Mouse (Mus musculus): ENCODE results near the gene Add2.

Add2 gene

DNA sequence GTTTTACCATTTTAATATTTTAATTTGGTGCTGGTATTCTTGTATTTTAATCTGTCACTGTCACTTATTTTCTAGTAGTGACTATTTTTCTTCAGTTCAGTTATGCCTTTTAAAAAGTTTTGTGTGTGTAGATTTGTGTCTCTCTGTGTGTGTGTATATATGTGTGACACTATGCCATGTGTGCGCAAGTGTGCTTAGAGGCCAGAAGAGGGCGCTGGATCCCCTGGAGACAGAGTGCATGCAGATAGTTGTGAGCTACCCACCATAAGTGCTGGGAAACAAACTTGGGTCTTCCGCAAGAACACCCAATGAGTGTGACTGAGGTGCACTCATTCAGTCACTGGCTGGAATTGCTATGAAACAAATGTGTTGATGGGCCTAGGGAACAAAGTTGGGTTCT, 107.7 kb downstream of the Add2 start:
- no peak for DNase-seq (ENCODE audit: extremely low spot score, low spot score)

- no peak for DNase-seq (ENCODE audit: extremely low spot score, low spot score)
Observed at GRCm38 (mm10) chr6:86141284-86141683, 112.8 kb downstream of the Add2 start.

DNA sequence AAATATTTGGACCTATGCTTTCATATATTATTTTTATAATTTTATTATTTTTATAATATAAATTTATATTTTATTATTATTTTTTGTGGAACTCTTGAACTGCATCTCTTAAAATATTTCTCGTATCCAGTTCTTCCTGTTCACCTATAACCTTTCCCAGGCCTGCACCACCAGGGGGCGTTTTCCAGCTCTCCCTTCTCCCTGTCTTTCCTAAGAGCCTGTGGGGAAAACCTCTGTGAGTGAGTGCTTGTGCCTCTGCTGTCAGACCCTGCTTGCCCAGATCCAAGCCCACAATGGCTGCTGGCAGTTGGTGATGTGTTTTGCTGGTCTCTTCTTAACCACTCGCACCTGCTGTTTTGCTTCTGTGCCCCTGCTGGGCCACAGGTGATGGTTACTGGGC, 113.3 kb downstream of the Add2 start:
- DNase-seq (ENCODE audit: extremely low spot score, low spot score): peak; percentile 78

- no peak for DNase-seq (ENCODE audit: extremely low spot score, low spot score)
Observed at GRCm38 (mm10) chr6:86144986-86145385, 116.5 kb downstream of the Add2 start.

- DNase-seq (ENCODE audit: extremely low spot score, low spot score): no peak
Observed at GRCm38 (mm10) chr6:86148518-86148917, 120.0 kb downstream of the Add2 start.

DNA sequence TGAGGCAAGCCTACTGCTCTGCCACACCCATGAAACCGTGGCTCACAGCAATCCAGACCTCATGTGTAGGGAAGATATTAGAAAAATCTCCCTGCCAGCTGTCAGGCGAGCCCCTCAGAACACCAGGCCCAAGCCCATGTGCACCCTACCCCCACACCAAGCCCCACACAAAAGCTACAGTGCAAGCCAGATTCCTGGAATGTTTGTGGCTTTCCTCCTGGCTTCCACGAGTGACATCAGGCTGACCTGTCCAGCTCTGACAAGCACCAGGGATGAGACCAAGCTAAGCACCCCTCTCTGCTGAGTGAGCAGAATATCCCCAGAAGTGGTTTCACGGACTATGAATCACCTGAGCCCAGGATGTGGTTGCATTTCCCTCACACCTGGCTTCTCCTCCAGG, 120.5 kb downstream of the Add2 start:
- DNase-seq (ENCODE audit: extremely low spot score, low spot score): no peak

DNA sequence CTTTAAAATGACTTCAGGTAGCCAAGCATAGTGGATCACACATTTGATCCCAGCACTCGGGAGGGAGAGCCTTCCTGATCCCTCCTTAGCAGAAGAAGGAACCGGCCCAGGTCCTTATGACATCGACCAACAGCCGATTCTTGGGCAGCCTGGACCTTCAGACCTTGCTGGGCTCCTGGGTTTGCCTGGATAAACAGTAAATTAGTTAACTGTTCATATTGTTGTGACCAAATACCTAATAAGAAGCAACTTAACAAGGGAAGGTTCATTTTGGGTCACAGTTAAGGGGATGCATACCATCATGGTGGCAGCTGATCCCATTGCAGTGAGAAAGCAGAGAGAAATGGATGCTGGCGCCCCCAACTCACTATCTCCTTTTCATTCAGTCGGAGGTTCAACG, 124.2 kb downstream of the Add2 start:
- DNase-seq (ENCODE audit: extremely low spot score, low spot score): no peak

DNA sequence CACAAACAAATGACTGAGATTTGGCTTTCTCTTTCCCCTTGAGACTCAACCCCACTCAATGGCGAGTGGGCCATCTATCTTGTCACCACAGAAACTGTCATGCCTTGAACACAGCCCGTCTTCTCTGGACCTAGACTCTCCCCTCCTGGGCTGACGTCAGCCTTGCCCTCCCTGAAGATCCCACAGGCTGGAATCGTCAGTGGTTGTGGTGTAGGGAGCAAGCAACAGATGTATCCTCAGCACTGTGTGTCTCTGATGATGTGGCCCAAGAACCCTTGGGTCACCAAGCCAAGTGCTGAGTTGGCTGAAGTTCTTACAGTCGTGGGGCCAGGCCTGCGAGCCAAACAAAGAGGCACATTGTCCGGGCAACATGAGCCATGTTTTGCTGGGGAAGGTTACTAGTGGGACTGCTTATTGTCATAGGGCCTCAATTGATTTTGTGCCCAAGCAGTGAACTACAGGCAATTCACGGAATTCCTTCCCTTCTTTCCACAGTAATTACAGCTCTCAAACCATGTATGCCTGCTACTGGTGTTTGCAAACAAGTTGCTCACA, 125.0 kb downstream of the Add2 start:
- no peak for DNase-seq (ENCODE audit: extremely low spot score, low spot score)

DNA sequence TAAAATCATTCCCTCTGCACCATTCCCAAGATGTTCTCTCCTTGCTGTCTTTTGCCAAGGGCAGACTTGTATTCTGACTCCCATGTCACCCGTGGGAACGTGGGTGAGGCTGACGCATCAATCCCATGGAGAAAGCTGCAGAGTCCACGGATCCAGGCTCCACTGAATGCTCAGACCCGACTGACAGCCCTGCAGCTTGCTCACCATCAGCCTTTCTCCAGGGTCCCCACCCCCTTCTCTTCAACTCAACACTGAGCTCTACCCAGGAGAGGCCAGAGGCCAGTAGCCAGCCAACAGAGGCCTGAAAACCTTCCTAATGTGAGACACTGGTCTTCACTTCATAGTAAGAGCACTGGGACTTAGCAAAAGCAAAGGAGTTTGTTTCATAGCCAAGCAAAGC, 125.5 kb downstream of the Add2 start:
- DNase-seq (ENCODE audit: extremely low spot score, low spot score): no peak

DNA sequence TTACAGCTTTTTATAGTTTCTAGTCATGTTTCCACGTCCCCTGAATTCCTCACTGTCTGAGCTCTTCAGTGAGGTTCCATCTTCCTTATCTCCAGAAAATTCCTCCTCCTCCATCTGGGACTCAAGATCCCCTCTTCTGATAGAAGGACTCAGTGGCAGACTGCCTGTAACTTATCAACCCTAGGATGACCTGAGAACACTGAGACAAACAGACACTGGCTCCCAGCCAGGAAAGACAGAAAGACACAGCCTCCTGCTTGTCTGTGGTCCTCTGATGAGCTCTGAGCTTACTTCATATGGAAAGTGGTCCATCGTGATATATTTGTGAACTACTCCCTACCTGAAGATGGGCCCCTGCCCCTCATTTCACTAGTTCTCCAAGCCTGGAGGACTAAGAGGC, 126.0 kb downstream of the Add2 start:
- DNase-seq (ENCODE audit: extremely low spot score, low spot score): no peak

- DNase-seq (ENCODE audit: extremely low spot score, low spot score): no peak
Observed at GRCm38 (mm10) chr6:86157253-86158234, 129.1 kb downstream of the Add2 start.

DNA sequence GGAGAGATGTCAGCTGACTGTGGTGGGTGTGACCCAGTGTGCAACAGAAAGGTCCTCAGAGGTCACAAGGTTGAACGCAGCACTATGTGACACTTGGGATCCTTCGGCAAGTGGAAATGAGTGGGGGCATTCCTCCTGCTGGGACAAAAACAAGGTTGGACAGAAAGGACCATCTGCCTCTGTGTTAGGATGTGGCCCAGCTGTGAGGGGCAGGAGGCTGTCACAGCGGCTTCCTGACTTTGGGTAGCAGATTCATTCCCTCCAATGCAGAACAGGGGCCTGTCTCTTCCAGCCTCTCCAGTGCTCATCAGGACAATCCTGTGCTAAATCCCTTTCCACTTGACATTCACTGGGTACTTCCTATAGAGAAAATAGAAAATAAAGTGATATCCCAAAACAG, 132.4 kb downstream of the Add2 start:
- no peak for DNase-seq (ENCODE audit: extremely low spot score, low spot score)

DNA sequence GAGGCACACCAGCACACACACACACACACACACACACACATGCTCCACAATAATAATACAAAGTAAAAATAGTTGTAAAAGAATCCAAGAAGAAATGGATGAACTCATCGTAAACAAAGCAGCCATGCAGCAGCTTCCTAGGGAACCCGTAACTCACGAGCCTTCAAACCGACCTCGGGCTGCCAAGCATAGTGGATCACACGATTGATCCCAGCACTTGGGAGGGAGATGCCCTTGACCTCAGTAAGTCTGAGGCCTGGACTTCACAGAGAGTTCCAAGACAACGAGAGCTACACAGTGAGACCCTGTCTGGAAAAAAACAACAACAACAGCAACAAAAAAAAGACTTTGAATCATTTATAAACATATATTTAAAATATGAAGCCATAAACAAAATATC, 133.1 kb downstream of the Add2 start:
- no peak for DNase-seq (ENCODE audit: extremely low spot score, low spot score)

GRCm38 (mm10) chr6:86164028-86164427, 135.5 kb downstream of the Add2 start:
- DNase-seq (ENCODE audit: extremely low spot score, low spot score): no peak

GRCm38 (mm10) chr6:86166426-86166825, 137.9 kb downstream of the Add2 start:
- DNase-seq (ENCODE audit: extremely low spot score, low spot score): no peak

- DNase-seq (ENCODE audit: extremely low spot score, low spot score): no peak
Observed at GRCm38 (mm10) chr6:86167851-86168250, 139.4 kb downstream of the Add2 start.

DNA sequence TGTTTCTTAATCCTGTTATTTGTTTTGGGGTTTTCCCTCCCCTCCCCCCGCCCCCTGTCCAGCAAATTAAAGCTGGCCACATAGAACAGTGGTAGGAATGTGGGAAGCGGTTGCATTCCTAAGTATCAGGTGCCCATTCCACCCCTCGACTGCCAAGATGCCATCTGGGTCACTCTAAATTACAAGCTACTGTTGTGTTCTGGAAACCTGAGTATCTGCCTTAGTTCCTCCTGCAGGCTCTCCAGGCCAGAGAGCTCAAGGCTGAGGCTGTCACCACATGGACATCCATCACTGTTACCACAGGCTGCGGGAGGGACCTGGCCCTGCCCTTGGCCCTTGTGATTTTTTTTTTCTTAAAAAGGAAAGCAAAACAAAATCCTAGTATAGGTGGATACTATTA, 140.7 kb downstream of the Add2 start:
- DNase-seq (ENCODE audit: extremely low spot score, low spot score): no peak
